Mouse (Mus musculus) layer of hippocampus, postnatal 36 days (tissue): ENCODE results near the gene Fgd6. TPM values are rescaled to one million over a fixed set of nuclear protein-coding genes. Genes with fewer than 3 reads are reported as not detected.

Source experiments
- DNase-seq, 2 experiments: peaks; one replicate each; pipeline ENCODE4 v3.0.0; 2022
- total RNA-seq, 2 experiments: library from RNA; stranded (reverse); gene quantifications; 2 replicates each; pipeline ENCODE4 v1.2.3; 2021

The Fgd6 gene
- total RNA-seq, 2 experiments from 2014 or later = 9.3 to 14.3 TPM

DNA sequence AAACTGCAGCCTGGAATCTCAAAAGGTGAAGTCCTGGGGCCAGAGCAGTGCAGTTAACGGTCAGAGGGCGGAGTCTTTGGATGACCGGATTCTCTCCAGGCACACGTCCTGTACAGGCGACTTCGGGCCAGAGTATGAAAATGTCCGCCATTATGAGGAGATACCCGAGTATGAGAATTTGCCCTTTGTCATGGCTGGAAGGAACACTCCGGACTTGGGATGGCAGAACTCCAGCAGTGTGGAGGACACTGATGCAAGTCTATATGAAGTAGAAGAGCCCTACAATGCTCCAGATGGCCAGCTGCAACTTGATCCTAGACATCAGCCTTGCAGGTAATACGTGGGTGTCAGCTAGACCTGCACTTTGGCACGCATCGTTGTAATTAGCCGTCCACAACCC lies 9.5 kb downstream of the Fgd6 start:
- no peak for DNase-seq

GRCm38 (mm10) chr10:94047024-94047423 lies 11.2 kb downstream of the Fgd6 start:
- DNase-seq = no peak

- no peak for DNase-seq
Measured at GRCm38 (mm10) chr10:94047845-94048559, 12.2 kb downstream of the Fgd6 start.

- no peak for DNase-seq
Measured at GRCm38 (mm10) chr10:94049121-94049520, 13.3 kb downstream of the Fgd6 start.

DNA sequence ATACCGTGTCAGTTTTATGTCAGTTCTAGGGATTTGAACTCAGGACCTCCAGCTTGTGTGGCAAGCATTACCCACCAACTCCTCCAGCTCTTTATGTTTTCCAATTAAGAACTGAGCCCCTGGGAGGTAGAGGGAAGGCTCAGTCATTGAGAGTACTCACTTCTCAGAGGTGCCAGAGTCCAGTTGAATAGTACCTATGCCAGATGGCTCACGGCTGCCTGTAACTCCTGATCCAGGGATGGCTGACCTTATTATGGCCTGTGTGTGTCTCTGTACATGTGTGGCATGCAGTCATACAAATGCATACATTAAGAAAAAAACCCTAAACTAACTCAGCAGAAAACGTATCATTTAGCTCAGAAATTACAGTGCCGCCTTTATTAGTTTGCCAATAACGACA lies 14.9 kb downstream of the Fgd6 start:
- DNase-seq = no peak

DNA sequence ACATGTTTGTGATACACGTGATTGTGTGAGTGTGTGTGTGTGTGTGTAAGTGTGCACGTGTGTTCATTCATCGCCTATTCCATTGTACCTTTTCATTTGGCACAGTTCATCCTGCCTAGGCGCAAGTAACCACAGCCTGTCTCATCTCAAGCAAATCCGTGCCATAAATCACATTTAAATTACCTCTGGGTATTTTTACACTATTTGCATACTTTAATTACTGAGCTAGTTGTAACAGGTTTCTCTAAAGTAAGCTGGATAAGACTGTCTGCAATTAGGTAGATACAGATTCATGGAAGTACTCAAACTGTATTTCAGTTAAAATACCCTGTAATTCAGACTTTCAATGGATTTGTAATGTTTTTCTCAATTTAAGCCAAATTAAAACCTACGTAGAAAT lies 20.7 kb downstream of the Fgd6 start:
- no peak for DNase-seq

GRCm38 (mm10) chr10:94059618-94060055 lies 23.8 kb downstream of the Fgd6 start:
- DNase-seq = no peak

DNA sequence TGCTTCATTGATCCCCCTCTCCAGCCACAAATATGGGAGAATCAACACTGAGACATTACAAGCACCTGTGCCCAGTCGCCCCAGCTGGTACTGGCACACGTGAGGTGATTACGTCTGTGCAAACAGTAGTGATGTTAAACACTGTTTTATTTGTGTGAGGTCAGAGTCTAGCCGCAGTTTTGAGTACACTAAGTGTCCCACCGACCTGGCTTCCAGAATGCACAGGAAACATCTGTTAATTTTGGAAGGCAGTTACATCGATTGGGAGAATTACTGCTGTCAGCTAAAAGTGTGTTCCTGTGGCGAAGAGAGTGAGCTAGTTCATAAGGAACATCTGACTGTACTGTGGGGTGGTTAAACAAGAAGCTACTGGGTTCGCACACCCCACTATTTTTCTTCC lies 24.4 kb downstream of the Fgd6 start:
- no peak for DNase-seq

DNA sequence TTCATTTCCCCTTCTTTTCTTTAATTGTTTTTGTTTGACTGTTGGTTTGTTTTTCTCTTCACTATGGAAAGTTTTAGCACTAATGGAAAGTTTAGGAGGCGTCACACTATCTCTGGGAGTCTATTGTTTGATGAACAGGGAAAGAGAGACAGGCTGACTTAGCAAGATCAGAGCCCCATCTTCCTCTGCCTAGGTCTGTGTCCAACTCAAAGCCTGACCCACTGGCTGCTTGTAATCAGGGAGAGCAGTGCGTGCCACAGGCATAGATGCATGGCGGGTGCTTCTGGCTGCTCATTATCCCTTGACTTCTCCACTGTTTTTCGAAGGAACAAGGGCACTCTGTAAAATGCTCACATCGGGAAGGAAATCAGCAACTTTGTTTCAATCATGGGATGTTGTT lies 26.6 kb downstream of the Fgd6 start:
- DNase-seq = no peak

GRCm38 (mm10) chr10:94066896-94067295 lies 31.1 kb downstream of the Fgd6 start:
- DNase-seq = no peak

- peak; percentile 15 to 16 for DNase-seq
Measured at GRCm38 (mm10) chr10:94068701-94069100, 32.9 kb downstream of the Fgd6 start.

GRCm38 (mm10) chr10:94071641-94072040 lies 35.8 kb downstream of the Fgd6 start:
- no peak for DNase-seq

DNA sequence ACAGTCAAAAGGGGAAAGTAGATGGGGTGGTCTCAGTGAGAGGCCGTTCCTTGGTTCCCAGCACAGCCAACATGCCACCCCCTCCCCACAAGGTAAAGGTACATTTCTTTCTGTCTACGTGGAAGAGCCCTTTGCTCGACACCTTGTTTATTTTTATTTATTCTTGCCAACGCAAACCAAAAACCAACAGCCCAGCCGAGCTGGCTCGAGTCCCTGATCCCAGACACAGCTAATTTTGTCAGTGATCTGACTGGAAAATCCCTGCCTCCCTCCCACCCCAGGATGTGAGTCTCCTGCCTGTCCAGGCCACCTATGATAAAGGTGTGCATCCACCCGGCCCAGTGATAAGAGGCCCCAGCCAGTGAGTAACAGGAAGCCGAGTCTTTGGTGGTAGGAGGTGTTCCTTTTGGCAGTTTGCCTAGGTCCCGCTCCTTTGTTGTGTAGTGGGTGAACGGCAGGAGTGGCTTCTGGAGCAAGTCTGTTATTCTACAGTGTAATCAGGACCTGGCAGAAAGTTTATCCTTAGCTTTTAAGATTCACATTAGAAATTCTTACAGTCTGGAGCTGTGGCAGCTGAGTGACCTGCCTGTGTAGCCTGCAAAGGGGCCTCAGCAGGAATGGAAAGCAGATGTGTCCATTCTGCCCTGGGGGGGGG lies 36.6 kb downstream of the Fgd6 start:
- no peak for DNase-seq

- no peak for DNase-seq
Measured at GRCm38 (mm10) chr10:94072916-94073465, 37.2 kb downstream of the Fgd6 start.

- no peak for DNase-seq
Measured at GRCm38 (mm10) chr10:94076966-94077825, 41.4 kb downstream of the Fgd6 start.

GRCm38 (mm10) chr10:94080740-94081139 lies 44.9 kb downstream of the Fgd6 start:
- DNase-seq = no peak

- DNase-seq = no peak
Measured at GRCm38 (mm10) chr10:94082040-94082734, 46.4 kb downstream of the Fgd6 start.

GRCm38 (mm10) chr10:94086315-94086714 lies 50.5 kb downstream of the Fgd6 start:
- DNase-seq = peak in 1 of 2 experiments; percentile 11

GRCm38 (mm10) chr10:94087367-94088077 lies 51.7 kb downstream of the Fgd6 start:
- DNase-seq = peak in 1 of 2 experiments; percentile 26

DNA sequence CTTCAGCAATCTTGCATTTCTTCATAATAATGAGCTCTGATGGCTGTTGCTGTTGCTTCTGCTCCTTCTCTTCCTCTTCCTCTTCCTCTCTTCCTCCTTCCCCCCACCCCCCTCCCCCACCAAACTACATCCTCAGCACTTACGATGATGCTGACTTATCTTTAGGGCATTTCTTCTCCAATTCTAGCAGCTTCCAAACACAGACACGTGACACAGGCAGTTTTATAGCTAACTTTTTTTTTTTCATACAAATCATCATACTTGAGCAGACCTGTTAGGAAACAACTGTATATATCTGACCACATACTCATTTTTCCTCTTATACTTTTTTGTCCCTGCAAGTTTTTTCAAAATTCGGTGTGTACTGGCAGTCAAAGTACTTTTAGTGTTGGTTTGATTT lies 54.2 kb downstream of the Fgd6 start:
- DNase-seq = no peak

GRCm38 (mm10) chr10:94093534-94093933 lies 57.7 kb downstream of the Fgd6 start:
- DNase-seq = no peak
